Mouse (Mus musculus): ENCODE measurements around the gene Olfr295.

Olfr295 gene

DNA sequence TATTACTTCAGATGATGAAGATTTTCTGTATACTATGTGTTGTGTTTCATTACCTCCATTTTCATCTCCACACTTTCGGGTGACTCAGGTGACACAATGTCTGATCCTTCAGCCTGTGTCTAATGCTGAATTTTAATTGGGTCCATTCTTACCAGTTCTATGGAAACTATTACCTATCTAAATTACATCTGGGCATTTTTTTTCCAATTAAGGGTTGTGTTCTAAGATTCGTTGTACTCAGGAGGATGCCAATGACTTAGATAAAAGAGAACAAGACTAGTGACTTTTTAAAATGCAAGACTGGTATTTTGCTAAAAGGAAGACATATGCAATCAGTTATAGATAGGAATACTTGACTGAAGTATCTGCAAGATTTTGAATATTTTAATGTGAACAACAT is at the start of gene Olfr295:
TSS of gene Olfr295 (plus strand) at position 301 of the 400 bp plus-strand sequence.
- DNase-seq (ENCODE audit: low spot score in 2 of 2): no peak

DNA sequence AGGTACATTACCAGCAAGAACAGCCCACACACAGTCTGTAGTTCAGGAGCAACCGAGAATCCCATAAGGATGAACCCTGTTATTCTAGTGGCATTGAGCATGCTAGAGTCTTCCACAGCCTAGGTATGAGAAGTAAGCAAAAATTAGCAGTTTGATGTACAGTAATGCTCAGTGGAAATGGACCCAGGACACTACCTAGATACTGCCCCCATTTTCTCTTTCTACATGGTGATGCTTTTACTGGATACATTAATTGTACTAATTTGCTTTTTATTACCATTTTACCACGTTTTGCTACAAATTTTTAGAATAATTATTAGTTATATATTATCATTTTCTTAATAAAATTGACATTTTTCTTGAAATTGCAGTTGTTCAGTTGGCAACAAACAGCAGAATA is 32.9 kb downstream of the Olfr295 start, which contains the start of gene Olfr294:
TSS of gene Olfr294 (minus strand) at position 101 of the 400 bp plus-strand sequence.
- no peak for DNase-seq (ENCODE audit: low spot score in 2 of 2)

All from heart, adult 9 months (tissue).